Mouse (Mus musculus) retina, postnatal 7 days (tissue): ENCODE measurements around the gene Igsf3.
A peak's percentile ranks its signal among the peaks of the same experiment; 100 is the strongest.

Experiments
- DNase-seq: peaks from one replicate; pipeline ENCODE4 v3.0.0-alpha.2; 2012; ENCODE audit warnings: low read depth, low spot score

Igsf3 gene

DNA sequence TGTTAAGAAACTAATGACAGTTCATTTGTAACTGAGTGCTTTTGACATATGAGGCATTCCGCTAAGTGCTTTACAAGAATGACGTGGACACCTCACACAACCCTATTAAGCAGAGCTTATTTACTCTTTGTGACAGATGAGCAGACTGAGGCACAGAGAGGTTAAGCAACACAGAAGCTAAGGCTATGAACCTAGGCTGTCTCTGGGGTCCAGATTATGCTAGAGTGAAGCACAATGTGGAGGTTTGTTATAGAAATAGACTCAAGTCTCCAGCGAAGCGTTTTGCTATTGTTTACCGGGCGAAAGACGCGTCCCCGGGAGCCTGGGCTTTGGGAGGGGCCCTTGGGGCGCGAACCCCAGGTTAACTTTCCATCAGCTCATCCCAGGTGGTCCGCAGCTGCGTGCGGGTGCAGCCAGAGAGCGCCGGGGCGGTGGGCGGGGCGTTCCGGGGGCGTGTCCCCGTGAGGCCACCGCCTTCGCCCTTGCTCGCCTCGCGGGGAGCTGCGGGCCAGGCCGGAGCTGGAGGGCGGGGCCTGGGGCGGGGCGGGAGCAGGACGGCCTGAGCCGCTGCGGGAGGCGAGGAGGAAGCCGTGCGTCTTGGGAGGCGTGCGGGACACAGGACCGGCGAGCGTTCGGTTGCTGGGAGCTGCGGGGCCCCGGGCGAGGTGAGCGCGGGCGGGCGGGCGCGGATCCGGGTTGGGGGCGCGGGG lies at the start of gene Igsf3:
Gene Igsf3, plus strand, starts transcription at position 546 of the 710 bp plus-strand sequence.
- DNase-seq: peak; percentile 57

DNA sequence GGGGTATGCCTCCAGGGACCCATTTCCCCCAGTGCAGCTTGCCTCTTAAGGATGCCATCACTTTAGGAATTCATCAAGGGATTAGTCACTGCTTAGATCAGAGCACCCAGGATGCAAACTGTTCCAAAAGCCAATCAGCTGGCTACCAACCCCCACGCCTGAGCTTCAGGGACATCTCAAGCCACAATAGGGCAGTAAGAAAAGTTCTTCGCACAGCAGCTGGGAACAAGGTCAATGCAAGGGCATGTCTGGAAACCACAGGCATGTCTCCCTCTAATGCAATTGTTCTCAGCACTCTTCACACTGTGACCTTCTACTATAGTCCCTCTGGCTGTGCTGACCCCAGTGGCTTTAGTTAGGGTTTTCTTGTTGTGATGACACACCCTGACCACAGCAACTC lies 49.6 kb upstream of the Igsf3 start:
- no peak for DNase-seq

DNA sequence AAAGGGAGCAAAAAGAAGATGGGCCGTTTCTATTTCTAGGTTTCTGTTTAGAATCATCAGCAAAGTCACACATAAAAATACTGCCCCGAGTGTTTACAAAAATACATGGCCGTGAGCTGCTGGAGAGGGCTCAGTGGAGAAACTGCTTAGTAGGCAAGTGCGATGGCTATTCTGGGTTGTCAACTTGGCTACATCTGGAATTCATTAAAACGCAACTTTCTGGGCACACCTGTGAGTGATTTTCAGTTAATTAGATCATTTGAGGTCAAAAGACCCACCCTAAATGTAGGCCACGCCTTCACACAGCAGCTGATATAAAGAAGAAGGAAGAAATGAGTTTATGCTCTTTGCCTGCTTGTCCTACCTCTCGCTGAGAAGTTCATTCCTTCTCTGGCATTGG lies 48.3 kb upstream of the Igsf3 start:
- no peak for DNase-seq

DNA sequence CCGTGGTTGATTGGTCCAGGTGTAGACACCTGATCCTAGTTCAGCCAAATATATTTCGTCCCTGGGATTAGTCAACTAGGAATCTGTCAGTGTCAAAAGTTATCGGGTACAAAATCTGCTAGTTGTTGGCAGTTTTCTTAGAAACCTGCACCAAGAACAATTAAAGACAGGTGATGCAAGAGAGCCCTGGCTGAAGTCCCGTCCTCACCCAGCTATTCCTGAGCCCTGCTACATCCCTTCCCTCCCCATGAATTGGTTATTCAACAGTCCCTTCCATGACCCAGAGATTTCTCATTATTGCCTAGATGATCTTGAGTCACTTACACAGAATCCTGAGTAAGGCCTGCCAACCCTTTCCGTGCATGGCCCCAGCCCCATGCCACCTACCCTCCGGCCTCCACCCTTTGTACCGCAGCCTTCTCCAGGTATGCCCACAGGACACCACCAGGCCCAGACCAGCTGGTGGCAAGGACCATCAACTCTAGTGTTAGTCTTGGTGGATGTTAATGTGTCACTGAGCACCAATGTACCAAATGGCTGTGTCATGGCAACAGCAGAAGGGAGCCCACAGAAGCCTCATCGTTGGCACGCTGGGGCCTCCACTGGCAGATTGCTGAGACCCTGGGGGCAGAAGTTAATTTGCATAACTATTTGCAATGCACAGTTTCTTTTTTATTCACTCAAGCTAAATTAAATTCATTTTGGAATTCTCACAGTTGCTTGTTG lies 33.5 kb upstream of the Igsf3 start:
- DNase-seq: no peak

DNA sequence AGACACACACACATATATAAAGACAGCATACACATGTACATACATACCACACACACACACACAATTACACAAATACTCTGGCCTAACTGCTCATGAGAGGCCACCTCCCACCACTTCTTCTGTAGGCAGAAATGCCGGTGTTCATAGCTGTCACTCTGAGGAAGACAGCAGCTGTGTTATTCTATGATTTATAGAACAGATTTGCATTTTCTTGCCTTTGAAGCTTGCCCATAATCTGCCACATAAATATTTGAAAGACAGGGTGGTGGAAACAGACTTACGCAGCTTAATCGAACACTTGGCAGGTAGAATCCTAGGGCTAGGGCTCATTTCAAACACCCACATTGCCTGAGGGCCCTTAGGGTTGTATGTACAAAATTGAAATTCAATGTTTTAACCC lies 32.6 kb upstream of the Igsf3 start:
- no peak for DNase-seq

DNA sequence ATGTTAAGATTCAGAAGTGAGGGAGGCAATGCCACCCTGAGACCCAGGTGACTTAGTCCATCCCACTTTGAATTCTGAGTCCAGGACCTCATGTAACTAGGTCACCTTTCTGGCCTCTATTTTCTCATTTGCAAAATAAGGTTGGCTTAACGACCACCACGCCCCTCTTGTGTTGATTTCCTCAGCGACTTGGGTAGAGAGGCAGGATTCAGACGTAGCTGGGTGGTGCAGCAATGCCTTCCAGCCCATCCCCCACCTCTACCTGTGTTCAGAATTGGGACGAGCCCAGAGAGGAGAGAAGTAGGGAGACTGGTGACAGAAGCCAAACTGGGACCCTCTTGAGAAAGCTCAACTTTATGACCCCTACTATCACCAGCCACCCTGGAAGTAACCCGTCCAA lies 31.6 kb upstream of the Igsf3 start:
- no peak for DNase-seq

DNA sequence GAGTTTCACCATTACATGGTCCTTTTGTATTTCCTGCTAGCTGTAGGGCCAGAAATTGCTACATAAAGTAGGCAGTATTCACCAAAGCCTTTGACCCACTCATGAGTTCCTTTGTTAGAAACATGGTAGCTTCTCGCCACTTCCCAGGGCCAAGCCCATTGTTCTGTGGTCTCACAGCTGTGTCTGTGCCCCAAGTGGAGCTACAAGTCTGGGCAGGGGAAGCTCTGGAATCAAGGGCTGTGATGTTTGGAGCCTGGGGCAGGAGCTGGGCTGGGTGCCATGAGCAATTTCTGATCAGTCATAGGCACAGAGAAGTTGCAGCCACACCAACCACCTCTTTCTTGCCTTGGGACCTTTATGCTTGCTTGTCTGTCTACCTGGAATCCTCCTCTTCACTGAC lies 30.1 kb upstream of the Igsf3 start:
- no peak for DNase-seq

DNA sequence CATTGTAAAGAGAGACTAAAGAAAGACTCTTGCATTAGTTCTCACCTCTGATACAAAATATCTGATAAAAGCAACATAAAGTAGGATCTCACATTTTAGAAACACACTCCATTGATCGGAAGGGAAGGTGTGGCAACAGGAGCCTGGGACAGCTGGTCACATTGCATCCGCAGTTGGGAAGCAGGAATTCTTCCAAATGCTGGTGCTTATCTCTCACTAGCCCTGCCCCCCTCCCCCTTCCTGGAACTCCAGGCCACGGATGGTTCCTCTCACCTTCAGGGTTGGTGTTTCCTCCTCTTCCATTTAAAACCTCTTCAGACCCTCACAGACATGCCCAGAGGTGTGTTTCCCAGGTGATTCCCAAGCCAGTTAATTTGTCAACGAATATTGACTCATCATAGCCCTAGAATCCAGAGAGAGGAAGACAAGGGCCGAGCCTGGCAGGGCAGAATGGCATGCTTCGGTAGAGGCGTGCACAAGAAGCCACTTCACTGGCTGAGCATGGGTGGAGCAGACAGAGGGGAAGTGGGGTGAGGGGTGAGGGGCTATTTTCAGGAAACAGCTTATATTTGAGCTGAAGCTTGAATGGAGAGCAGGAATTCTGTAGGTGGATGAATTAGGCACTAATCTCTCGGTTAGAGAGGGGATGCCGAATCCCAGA lies 28.3 kb upstream of the Igsf3 start:
- no peak for DNase-seq

DNA sequence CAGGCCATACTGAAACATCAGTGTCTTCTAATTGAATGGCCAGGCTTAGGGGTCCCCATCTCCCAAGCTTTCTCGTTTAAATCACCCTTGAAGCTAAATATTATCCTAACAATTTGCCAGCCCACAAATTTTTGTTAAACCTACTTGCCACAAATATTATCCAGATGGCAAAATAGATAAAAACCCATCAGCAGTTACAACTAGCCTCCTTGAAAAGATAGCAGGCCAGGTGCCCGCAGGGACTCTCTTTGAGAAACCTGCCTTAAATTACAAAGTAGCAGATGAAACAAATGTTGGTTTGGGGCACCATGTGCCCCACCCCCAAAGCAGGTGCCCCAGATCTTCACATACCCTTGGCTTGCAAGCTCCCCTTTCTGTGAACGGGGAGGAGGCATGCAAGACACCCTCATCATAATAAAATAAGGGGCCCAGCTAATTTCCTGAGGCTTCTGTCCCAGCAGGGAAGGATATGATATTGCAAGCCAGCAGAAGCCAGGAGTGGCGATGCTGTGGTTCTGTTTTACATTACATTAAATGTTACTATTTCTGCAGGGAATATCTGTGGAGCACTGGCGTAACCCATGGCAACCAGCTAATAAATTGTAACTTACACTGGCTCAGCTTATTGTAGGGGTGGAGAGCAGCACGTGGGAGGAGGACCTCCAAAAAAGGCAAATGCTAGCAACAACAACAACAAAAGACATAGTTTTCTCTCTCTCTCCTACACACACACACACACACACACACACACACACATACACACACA lies 27.2 kb upstream of the Igsf3 start:
- DNase-seq: no peak

DNA sequence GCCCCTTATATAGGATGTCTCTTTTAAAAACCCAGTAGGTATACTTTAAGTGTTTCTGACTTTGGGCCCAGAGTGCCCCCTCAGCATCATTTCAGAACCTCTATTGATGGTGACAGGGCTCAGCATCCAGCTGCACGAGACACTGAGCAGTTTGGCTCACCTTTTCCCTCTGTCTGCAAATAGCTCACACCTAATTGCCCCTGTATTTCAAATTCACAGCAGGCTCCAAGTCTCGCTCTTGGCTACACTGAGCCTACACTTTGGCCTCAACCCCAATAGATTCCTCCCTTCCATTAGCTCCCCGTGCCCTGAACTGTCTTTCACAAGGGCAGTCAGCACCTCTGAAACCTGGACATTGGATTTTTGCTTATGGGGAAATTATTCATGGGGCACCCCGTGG lies 26.5 kb upstream of the Igsf3 start:
- DNase-seq: no peak

DNA sequence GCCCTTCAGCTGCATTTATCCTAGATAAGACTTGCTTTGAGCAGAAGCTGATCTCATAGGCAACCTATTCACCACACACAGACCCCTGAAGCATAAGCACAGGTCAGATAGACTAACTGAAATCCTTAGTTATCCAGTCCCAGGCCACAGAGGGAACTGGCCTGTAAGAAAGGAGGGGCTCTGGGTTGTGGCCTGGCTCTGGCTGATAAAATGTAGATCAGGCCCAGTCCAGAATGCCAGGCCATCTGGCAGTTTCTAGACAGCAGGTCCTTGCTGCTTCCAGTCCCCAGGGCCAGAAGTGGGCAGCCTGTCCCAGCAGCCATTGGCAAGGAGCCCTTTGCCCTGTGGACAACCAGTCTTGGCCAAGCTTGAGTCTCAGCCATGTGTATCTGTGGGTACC lies 22.4 kb upstream of the Igsf3 start:
- no peak for DNase-seq

DNA sequence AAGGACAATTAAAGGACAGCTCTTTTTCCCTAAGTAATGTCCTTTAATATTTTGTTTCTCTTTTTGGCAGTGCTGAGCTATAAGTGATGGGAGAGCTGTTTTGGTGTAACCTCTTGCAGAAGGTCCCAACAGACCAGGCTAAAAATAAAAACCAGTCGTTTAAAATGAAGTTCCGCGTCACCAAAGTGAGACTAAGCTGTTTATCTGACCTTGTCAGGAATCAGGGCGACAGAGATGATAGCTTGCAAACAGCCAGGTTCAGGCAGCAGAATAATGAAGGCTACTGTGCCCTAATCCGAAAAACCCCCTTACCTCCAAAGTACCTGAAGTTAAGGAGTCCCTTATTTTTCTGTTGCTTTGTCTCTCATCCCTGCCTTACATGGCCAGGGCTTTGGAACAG lies 21.2 kb upstream of the Igsf3 start:
- DNase-seq: no peak

DNA sequence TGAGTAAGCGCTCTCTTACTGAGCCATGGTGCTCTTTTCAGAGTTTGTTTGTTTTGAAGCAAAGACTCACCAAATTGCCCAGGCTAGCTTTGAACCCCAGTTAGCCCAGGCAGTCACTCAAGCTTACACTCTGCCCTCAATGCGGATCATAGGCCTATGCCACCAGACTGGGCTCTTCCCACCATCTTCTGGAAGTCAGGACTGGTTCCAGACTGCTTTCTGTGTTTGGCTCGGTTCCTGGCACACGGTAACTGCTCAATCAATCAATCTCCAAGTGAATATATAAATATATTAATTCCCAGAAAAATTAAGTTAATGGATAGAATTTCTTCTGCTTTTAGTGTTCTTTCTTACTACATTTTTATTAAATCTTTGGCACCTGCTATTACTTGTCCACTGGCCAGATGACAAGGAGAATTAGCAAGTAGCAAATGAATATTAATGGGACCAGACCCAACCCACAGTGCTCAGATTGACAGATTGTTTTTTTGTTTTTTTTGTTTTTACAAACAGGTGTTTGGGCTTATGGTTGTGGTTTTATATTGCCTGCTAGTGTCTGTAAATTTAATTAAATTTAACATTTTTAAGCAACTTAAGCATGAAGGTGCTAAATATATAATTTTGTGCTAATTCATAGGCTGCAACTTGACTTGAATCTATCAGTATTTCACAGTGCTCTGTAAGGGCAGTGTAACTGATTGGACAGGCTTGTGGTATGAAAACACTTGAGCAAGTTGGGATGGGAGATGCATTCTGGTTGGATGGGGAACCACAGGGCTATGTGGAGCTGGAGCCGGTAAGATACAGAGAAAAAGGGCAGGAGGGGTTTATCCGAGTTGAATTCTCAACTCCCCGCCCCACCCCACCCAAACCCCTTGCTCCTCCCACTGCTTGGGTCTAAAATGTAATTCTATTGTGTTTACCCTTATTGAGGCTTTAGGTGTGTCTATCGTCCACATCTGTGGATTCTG lies 20.0 kb upstream of the Igsf3 start:
- no peak for DNase-seq

DNA sequence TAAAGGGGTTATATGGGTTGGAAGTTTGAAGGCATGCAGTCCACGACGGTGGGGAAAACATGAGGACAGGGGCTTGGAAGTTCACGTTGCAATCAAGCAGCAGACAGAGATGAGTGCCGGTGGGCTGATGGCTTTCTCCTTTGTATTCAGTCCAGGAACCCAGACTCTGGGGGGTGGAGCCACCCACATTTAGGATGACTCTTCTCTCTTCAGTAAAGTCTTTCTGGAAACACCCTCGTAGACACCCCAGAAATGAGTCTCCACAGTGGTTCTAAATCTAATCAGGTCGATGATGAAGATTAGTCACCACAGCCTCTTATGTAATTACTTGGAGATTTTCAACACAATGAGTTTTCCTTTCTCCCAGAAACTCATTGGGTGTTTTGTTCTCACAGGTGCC lies 16.1 kb upstream of the Igsf3 start:
- no peak for DNase-seq

DNA sequence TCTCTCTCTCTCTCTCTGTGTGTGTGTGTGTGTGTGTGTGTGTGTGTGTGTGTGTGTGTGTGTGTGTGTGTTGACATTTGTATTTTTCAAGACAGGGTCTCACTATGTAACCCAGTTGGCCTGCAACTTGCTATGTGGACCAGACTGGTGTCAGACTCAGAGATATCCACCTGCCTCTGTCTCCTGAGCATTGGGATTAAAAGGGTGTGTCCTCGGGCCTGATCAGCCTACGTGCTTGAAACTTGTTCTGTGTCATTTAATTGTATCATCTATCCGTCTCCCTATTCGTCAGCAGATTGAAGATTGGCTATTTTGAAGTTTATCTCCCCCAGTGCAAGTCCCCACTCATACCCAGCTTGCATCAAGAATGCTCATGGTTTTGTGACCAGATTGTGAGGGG lies 14.5 kb upstream of the Igsf3 start:
- DNase-seq: no peak

DNA sequence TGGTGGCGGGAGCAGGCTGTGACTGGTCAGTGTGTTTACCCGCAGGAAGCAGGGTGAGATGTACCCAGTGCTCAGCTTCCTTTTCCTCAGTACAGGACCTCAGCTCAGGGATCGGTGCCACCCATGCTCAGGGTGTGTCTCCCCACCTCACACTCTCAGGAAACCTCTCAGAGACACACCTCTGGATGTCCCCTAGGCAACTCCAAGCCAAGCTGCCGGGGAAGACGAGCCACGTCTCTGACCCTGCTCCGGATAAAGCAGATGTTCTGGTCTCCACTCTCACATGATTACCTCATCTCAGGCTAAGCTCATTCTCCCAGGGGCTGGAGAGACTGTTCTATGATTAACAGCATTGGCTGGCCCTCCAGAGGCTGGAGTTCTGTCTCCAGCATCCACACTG lies 13.3 kb upstream of the Igsf3 start:
- DNase-seq: no peak

DNA sequence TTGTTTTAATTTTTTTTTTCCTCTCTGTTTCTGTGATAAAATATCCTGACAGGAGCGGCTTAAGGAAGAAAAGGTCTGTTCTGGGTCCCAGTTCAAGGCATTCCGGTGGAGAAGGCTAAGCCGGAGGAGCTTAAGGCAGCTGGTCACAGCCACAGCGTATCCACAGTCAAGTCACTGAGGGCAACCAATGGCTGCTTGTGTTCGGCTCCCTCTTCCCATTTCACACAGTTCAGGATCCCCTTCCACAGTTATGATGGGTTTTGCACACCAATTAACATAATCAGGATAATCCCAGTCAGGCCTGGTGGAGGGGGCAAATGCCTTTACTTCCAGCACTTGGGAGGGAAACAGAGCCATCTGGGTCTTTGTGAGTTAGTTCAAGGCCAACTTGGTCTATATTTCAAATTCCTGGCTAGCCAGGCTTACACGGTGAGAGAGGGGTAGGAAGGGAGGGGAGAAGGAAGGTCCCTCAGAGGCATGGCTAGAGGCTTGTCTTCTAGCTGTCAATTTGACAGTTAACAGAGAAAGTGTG lies 11.7 kb upstream of the Igsf3 start:
- no peak for DNase-seq

DNA sequence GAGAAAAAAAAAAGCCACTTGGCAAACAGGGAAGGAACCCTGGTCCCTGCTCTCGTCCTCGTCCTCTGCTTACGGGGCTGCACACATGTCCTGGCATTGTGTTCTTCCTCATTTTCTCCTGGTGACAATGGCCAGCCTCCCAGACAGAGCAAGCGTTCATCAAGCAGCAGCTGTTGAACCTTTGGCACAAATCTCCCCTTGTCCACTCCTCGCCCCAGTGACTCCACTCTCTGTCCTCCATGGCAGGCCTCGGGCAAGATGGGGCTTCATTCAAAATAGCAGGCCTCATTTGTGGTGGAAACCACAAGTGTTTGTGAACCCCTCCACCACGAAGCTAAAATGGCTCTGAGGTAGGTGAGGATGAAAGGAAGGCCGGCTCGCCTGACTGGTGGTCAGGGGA lies 11.0 kb upstream of the Igsf3 start:
- DNase-seq: no peak

DNA sequence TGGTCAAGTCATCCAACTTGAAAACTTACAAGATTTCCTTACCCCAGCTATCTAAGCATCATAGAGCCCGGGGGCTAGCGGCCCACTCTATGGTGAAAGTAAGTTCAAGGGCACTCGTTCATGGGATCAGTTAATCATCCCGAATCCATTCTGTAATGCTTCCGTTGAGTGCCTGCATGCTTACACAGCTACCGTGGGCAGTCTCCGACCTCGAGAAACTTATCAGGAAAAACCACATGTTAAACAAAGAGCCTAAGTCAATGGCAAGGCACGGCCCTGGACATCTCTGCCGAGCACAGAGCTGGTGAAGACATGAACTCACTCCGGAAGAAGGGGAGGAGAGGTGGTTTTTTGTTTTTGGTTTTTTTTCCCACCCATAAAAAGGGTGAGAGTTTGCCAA lies 9.5 kb upstream of the Igsf3 start:
- no peak for DNase-seq

DNA sequence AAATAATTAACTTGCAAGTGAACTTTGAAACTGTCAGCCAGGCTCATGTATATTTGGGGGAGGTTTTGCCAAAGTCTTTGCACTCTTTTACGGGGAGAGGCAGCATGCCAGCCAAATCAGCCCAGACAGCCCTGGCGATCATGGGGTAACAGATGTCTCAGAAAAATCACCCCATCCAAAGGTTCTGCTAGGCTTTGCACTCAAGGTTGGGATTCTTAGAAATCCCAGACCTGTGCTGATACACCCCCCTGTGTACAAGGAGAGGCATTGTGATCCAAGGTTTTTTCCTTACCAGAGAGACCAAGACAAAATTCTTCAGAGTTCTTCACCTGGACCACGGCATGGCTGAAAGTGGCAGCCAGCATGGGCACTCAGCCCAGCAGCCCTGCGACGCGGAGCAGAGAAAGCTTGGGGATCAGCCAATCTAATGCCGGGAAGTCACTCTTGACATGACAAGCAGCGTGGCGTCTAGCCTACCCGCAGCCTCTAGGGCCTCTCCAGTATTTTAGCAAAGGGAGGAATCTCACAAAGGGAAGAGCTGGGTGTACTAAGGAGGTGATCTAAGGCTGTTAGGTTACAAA lies 7.5 kb upstream of the Igsf3 start:
- DNase-seq: no peak
